Mouse (Mus musculus) mesoderm, embryonic 11.5 days (tissue): ENCODE measurements around the gene Sim2.

Source experiments
- DNase-seq: peaks from one replicate; pipeline ENCODE4 v3.0.0-alpha.2; 2012; ENCODE audit warnings: low read depth, low spot score

The Sim2 gene

GRCm38 (mm10) chr16:94078318-94079074 lies 6.2 kb upstream of the Sim2 start:
- DNase-seq = no peak

DNA sequence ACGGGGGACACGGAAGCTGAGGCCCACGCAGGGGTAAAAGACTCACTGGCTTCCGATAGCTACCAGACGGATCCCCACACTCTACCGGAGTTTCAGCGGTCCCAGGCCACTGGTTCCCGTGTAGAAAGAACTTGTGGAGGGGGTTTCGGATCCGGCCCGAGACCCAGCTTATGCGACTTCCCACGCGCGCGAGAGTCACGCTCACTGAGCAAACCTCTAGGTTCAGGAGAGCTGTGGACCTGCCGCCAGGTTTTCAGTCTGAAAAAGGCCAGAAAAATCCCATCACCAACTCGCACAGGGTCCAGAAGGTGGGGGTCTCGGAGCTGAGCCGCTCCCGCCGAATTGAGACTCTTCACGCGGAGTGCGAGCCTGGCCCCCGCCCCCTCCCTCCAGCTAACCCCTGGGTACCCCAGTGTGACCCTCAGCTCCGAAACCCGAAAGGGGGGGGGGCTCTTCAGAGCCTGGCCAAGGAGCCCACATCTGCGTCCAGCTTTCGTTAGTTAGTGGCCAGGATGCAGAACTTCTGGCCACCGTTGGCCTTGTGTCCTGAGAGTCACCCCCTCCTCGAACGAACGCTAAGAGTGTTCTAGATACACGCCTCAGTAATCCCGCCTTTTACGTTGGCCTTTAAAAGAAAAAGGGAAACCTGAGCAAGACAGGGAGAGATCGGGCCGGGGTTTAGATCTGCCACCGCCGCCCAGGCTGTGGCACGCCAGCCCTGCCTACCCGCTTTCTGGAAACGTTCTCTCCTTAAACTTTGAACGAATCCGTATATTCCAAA lies 5.5 kb upstream of the Sim2 start:
- DNase-seq = no peak

DNA sequence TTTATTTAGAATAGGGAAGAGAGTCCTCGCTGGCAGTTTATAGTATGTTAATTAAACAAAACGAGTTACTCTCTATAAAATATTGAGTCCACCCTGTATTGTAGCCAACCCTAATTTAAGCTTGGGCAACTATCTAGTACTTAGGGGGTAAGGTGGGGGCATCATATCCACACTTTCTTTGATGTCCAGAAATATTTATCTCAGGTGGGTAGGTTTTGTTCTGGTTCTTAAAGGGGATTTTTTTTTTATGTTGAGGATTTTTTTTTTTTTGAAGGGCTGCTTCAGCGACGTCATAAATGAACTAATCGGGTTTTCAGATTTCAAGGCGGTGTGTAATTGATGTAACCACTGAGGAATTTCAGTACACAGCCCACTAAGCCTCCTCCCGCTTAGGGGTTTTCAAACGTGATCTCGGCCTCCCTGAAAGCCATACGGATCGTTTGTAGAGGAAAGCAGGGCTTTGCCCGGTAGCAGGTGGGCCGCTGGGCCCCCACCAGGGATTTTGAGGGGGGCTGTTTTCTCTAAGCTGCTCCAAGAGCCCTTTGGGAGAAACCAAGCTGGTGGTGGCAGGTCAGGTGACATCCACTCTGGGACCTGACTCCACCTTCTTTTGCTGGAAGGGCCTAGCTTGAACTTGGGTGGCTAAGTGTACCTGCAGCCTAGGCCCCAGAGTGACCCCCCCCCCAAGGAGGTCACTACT lies 4.7 kb upstream of the Sim2 start:
- DNase-seq = no peak

- DNase-seq = no peak
Observed at GRCm38 (mm10) chr16:94081596-94081995, 3.1 kb upstream of the Sim2 start.

DNA sequence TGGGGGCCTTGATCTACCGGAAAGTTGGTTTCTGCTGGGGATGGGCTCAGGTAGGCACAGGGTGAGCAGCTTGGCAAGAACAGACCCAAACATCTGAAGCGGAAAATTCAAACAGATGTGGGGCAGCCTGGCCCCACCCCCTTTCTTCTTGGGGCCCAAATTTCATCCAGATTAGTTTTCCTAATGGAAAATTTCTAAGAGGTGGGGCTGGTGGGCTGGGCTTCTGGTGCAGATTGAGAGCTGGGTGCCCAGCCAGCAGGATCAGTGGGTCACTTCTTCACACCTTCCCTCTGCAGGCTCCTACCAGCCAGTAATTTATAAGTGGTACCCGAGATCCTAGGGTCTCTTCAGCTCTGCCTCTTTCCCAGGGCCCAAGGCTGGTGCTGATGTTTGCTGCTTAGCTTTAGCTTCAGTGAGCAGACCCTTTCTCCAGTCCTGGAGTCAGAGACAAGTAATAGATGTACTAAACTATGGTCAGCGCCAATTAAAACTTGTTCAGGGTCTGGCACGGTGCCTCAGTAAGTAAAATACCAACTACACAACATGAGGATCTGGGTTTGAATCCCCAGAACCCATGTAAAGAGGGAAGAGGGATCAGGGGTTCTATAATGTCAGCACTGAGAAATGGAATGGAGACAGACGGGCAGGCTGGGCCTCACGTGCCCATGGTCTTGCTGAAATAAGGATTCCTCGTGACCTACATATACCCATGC lies 2.6 kb upstream of the Sim2 start:
- DNase-seq = no peak

DNA sequence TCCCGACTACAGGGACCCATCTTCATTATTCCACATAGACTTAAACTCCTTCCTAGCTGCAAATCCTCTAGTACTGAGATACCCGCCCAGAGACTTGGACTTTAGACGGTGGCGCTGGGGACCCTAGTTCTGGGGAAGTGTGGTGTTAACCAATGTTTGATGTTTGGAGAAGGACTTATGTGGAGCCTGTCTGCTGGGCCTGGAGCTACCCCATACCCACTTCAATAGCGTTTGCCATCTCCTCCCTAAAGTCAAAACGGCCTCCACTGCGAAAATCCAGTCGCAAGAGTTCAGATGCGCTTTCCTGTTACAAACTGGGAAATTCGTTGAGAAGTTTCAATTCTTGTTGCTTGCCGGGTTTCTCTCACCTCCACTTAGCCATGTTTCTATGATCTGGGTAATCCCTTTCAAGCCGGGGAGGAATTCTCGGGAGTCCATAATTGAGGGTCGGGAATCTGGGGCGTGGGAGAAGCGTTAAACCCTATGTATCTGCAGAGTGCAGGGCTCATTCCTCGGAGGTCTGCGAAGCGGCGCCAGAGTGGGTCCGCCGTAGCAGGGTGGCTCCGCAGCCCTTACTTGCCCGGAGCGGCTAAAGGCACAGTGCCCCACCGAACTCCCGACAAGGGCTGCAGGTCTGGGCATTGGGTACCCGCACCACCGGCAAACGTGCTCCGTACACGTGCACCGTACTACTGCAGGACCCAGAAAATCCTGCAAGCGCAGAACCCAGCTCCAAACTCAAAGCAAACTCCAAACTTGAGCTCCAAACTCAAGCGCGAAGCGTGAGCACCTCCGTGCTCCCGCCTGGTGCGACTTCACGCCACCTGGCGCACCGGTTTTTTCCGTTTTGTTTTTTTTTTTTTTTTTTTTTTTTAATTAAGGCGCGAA lies 1.5 kb upstream of the Sim2 start:
- no peak for DNase-seq

- DNase-seq = no peak
Observed at GRCm38 (mm10) chr16:94083848-94084525, 744 bp upstream of the Sim2 start.

GRCm38 (mm10) chr16:94085603-94086285 lies 1.0 kb downstream of the Sim2 start:
- no peak for DNase-seq

GRCm38 (mm10) chr16:94086701-94087569 lies 2.2 kb downstream of the Sim2 start:
- no peak for DNase-seq

GRCm38 (mm10) chr16:94087570-94088225 lies 3.0 kb downstream of the Sim2 start:
- no peak for DNase-seq

- no peak for DNase-seq
Observed at GRCm38 (mm10) chr16:94088226-94088748, 3.6 kb downstream of the Sim2 start.

DNA sequence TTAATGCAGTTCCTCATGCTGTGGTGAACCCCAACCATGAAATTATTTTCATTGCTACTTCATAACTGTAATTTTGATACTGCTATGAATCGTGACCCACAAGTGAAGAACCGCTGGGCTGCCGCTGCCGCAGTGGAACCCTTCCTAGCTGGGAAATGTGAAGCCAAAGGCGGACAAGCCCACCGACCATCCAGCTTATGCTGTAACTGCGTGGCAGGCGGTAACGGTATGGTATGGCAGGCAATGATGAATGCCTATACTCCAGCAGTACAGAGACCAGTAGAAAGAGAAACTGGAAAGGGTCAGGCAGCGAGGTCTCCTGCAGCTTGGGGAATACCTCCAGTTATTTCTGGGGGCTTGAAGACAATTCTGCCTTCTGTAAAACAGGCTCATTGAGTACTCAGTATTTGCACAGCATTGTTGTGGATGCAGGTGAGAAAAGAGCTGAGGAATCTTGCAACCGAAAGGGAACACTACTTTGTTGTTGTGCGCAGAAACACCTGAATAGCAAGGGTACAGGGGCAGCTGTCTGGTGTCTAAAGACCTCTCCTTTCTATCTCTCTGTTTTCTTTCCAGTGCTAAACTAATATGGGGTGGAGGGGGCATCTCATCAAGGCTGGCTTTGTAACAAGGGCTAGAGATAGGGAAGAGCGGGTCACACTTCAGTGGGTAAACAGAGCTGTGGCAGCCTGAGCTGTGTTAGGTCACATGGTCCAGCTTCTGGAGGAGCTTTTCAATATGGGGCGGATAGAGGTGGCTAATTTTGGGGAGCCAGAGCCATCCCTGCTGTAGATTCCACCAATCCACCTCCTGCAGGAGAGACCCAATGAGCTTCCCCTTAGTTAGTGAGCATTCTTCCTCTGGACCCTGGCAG lies 4.3 kb downstream of the Sim2 start:
- DNase-seq = no peak

- no peak for DNase-seq
Observed at GRCm38 (mm10) chr16:94092511-94093150, 7.9 kb downstream of the Sim2 start.

GRCm38 (mm10) chr16:94093151-94093863 lies 8.6 kb downstream of the Sim2 start:
- no peak for DNase-seq

DNA sequence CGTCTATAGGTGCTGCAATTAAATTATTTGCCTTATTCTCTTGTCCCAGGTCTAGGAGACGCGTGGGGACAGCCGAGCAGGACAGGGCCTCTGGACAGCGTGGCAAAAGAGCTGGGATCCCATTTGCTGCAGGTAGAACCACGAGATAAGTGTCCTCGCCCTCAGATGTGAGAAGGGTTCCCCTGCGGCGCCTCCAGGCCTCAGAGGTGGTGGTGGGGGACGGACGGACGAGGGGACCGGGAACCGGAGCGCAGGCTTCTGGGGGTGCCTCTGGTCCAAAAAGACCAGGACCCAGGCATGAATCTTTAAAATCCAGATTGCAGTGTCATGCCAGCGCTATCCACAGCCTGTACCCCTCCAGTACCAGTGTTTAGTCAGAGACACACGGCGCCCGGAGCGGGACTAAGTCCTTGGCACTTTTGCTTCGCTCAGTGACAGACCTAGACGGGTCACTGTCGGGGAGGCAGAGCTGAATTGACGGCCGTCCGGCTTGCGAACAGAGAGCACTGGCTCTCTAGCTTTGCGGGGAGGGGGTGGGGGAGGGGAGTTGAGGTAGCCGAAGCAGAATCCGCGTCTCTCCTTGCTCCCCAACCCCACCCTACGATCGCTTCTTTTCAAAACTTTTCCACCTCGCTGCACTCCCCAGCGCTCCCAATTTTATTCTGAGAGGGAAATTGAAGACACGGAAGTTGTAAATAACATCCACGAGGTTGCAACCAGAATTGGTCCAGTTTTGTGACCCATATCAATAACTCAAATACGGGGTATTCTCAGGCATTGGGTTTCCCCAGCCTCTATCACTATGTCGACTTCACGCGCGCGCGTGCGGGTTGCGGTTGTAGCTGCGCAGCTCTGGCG lies 9.7 kb downstream of the Sim2 start:
- DNase-seq = no peak
